Mouse (Mus musculus): ENCODE data around the gene Thbs3.

Gene Thbs3

GRCm38 (mm10) chr3:89214681-89215411, at the start of gene Thbs3:
Gene Thbs3 (plus strand): TSS chr3:89215180.
- no peak for DNase-seq (ENCODE audit: low spot score in 2 of 2)

GRCm38 (mm10) chr3:89165268-89165870, 49.6 kb upstream of the Thbs3 start:
- DNase-seq (ENCODE audit: low spot score in 2 of 2): no peak

- no peak for DNase-seq (ENCODE audit: low spot score in 2 of 2)
Measured at GRCm38 (mm10) chr3:89166945-89167344, 48.0 kb upstream of the Thbs3 start.

GRCm38 (mm10) chr3:89174844-89175243, 40.1 kb upstream of the Thbs3 start:
- DNase-seq (ENCODE audit: low spot score in 2 of 2): no peak

- DNase-seq (ENCODE audit: low spot score in 2 of 2): no peak
Measured at GRCm38 (mm10) chr3:89175544-89175943, 39.4 kb upstream of the Thbs3 start.

GRCm38 (mm10) chr3:89176421-89176820, 38.6 kb upstream of the Thbs3 start:
- no peak for DNase-seq (ENCODE audit: low spot score in 2 of 2)

- peak; percentile 74 to 82 for DNase-seq (ENCODE audit: low spot score in 2 of 2)
Measured at GRCm38 (mm10) chr3:89177242-89178106, 37.5 kb upstream of the Thbs3 start, which contains the start of gene Scamp3. Gene Scamp3 (plus strand): TSS chr3:89177473.

GRCm38 (mm10) chr3:89178107-89178385, 36.9 kb upstream of the Thbs3 start:
- no peak for DNase-seq (ENCODE audit: low spot score in 2 of 2)

GRCm38 (mm10) chr3:89179056-89179455, 35.9 kb upstream of the Thbs3 start:
- DNase-seq (ENCODE audit: low spot score in 2 of 2): no peak

GRCm38 (mm10) chr3:89181749-89182500, 33.1 kb upstream of the Thbs3 start:
- no peak for DNase-seq (ENCODE audit: low spot score in 2 of 2)

GRCm38 (mm10) chr3:89182531-89183057, 32.4 kb upstream of the Thbs3 start:
- no peak for DNase-seq (ENCODE audit: low spot score in 2 of 2)

- peak; percentile 77 to 86 for DNase-seq (ENCODE audit: low spot score in 2 of 2)
Measured at GRCm38 (mm10) chr3:89183058-89183958, 31.7 kb upstream of the Thbs3 start, which contains the start of gene Fam189b. Gene Fam189b (plus strand): TSS chr3:89183143.

GRCm38 (mm10) chr3:89183959-89184315, 31.0 kb upstream of the Thbs3 start:
- no peak for DNase-seq (ENCODE audit: low spot score in 2 of 2)

- no peak for DNase-seq (ENCODE audit: low spot score in 2 of 2)
Measured at GRCm38 (mm10) chr3:89187197-89187596, 27.8 kb upstream of the Thbs3 start.

- no peak for DNase-seq (ENCODE audit: low spot score in 2 of 2)
Measured at GRCm38 (mm10) chr3:89187690-89188477, 27.1 kb upstream of the Thbs3 start.

GRCm38 (mm10) chr3:89188478-89188875, 26.5 kb upstream of the Thbs3 start:
- DNase-seq (ENCODE audit: low spot score in 2 of 2): no peak

- DNase-seq (ENCODE audit: low spot score in 2 of 2): no peak
Measured at GRCm38 (mm10) chr3:89190436-89190835, 24.5 kb upstream of the Thbs3 start.

GRCm38 (mm10) chr3:89193351-89193750, 21.6 kb upstream of the Thbs3 start:
- no peak for DNase-seq (ENCODE audit: low spot score in 2 of 2)

- no peak for DNase-seq (ENCODE audit: low spot score in 2 of 2)
Measured at GRCm38 (mm10) chr3:89193853-89194252, 21.1 kb upstream of the Thbs3 start.

All from urinary bladder, postnatal 36 days (tissue).